8 mouse cellular contexts compared by ENCODE assay signal in the genomic region with DNA sequence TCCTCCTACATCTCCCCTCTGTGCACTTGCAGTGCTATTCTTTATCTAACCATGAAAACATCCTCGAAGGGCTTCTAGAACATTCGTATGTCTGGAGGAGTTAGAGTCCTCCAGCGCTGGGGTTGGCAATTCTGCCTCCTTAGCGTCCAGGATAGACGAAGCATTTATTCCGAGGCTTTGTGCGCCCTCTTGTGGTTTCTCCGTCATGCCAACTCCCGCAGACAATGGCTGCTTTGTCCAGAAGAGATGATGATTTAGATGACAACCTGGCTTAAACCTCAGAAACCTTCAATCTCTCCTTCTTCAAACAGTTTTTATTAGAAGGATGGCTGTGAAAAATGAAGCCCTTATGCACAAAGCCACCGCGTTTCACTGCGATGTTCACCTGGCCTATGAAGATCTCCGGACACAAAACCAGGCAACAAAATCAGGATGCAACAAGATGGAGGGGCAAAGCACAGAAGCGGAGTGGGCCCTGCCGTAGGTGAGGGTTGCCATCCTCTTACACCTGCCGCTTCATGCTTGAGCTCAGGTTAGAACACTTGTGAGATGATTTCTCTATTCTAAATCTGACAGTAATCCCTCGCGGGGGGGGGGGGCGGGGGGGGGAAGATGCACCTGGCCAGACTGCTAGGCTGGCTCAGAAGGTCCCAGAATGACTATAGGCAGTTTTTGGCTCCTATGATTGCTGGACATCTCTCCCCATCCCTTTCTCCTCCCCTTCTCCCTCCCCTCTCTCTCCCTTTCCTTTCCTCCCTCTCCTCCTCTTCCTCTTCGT. TPM values are rescaled to one million over a fixed set of nuclear protein-coding genes. Genes with fewer than 3 reads are reported as not detected.
DNase-seq lines count a peak whose midpoint lies in the region; ATAC-seq lines count a peak whose summit lies in the region.

No protein-coding gene starts in this region.

- no peaks in the 10 kb centered on the region for H3K36me3 ChIP-seq in hindbrain, embryonic 12.5 days

- peak overlapping the region; percentile 43; the same call in 1 of the 2 replicates for H3K9ac ChIP-seq in hindbrain, embryonic 12.5 days

- DNase-seq in MN1 (ENCODE audit: low spot score), result peak; percentile 89
- peak; percentile 82 for DNase-seq in cerebellum, adult 9-11 months
- peak; percentile 78 to 84 for DNase-seq in frontal cortex, postnatal 14 days (ENCODE audit: low spot score in 2 of 2)
- peak; percentile 95 for DNase-seq in layer of hippocampus, postnatal 10 days (ENCODE audit: low spot score in 2 of 2)
- peak; percentile 93 for DNase-seq in lung, postnatal 10 days
- DNase-seq in ovary, postnatal 14 days (ENCODE audit: low spot score), result peak; percentile 81
- DNase-seq in thymus, postnatal 10 days (ENCODE audit: low spot score in 2 of 2), result peak; percentile 74 to 91

- 30% methylated on average over 19 of the region's 20 CpGs for WGBS in hindbrain, embryonic 12.5 days

- peak overlapping the region; percentile 12; the same call in 1 of the 2 replicates for H3K4me3 ChIP-seq in hindbrain, embryonic 12.5 days

- H3K27ac ChIP-seq in hindbrain, embryonic 12.5 days, result no peak overlapping the region

- ATAC-seq in hindbrain, embryonic 12.5 days (ENCODE audit: low FRiP score), result peak; percentile 88

- H3K27me3 ChIP-seq in hindbrain, embryonic 12.5 days, result no peaks in the 10 kb centered on the region

- H3K9me3 ChIP-seq in hindbrain, embryonic 12.5 days (replicated peaks), result no peaks in the 10 kb centered on the region

- peak overlapping the region; percentile 31 for H3K4me2 ChIP-seq in hindbrain, embryonic 12.5 days (replicated peaks)

- H3K4me1 ChIP-seq in hindbrain, embryonic 12.5 days, result no peaks in the 10 kb centered on the region

RNA-seq across cellular contexts. Expression of a gene that starts 26.4 kb away (rescaled TPM):
- polyA plus RNA-seq in hindbrain, embryonic 12.5 days (2016; fragmentation: Nextera tagmentation; extraction: Ambion mirVana), result 14.8 and 15.6 TPM in 2 replicates
- 10 to 100 TPM; 17.4 to 19.4 TPM for total RNA-seq in layer of hippocampus, postnatal 10 days (2021)
